Mouse (Mus musculus) heart, postnatal 0 days (tissue): Measurements from ENCODE around the gene Ppp1r13l. TPM values are rescaled to one million over a fixed set of nuclear protein-coding genes. Genes with fewer than 3 reads are reported as not detected.

Source experiments
- ATAC-seq: fragments of 200-750 bp; cut with Nextera tagmentation; 2 replicates; pipeline ENCODE4 v1.8.0; 2017; ENCODE audit warnings: low read depth, moderate number of reproducible peaks, moderate library complexity; ENCODE audit not compliant: insufficient read depth
- DNase-seq: peaks from one replicate; pipeline ENCODE4 v3.0.0-alpha.2; 2016; ENCODE audit warnings: low spot score
- H3K27ac ChIP-seq: fragments of 300-500 bp; sonication (generic); 2 replicates; pipeline ENCODE4 v1.5.1; 2014; ENCODE audit warnings: low read depth, mild to moderate bottlenecking
- H3K27me3 ChIP-seq: fragments of 300-500 bp; sonication (generic); 2 replicates; pipeline ENCODE4 v1.6.1; 2014; ENCODE audit warnings: low read length, mixed read lengths; ENCODE audit not compliant: control insufficient read depth, insufficient read depth
- H3K36me3 ChIP-seq: fragments of 300-500 bp; sonication (generic); replicated peaks from 2 replicates; pipeline ENCODE4 v1.6.1; 2014; ENCODE audit warnings: low read length, mixed read lengths; ENCODE audit not compliant: control insufficient read depth, insufficient read depth
- H3K4me1 ChIP-seq: fragments of 300-500 bp; sonication (generic); 2 replicates; pipeline ENCODE4 v1.6.1; 2014; ENCODE audit warnings: antibody characterized with exemption; ENCODE audit not compliant: control insufficient read depth, insufficient read depth
- H3K4me2 ChIP-seq: fragments of 300-500 bp; sonication (generic); 2 replicates; pipeline ENCODE4 v1.6.1; 2014; ENCODE audit warnings: low read depth, mild to moderate bottlenecking, low read length, moderate library complexity
- H3K4me3 ChIP-seq: fragments of 300-500 bp; sonication (generic); 2 replicates; pipeline ENCODE4 v1.5.1; 2014; ENCODE audit warnings: low read depth, low read length
- H3K9ac ChIP-seq: fragments of 300-500 bp; sonication (generic); replicated peaks from 2 replicates; pipeline ENCODE4 v1.6.1; 2014; ENCODE audit warnings: low read depth, low read length, mixed read lengths
- H3K9me3 ChIP-seq: fragments of 300-500 bp; sonication (generic); replicated peaks from 2 replicates; pipeline ENCODE4 v1.6.1; 2016; ENCODE audit warnings: low read length; ENCODE audit not compliant: control insufficient read depth
- CTCF ChIP-seq: IDR thresholded peaks from 2 replicates; pipeline ENCODE4 v1.5.1; 2016; ENCODE audit warnings: antibody characterized with exemption, control low read depth, low read depth
- EP300 ChIP-seq: IDR thresholded peaks from 2 replicates; pipeline ENCODE4 v1.6.1; 2016; ENCODE audit warnings: antibody characterized with exemption, low read depth
- WGBS: fragments of 180-500 bp; shearing (Covaris S2); extraction: QIAGEN DNeasy Blood & Tissue Kit; methylation state at CpG from one replicate; pipeline ENCODE4 v1.1.7; 2014; 5-methylcytosine and 5-hydroxymethylcytosine counted together
- polyA plus RNA-seq: library from polyadenylated mRNA; unstranded; fragments of >200 nt; fragmentation: Nextera tagmentation; extraction: Ambion mirVana; gene quantifications from 2 replicates; pipeline ENCODE4 v1.2.1, GENCODE M21; 2015
- total RNA-seq: library from RNA; depleted of rRNA; stranded (reverse); fragments of >200 nt; gene quantifications from 2 replicates; pipeline ENCODE4 v1.2.3, GENCODE M21; 2014; ENCODE audit warnings: low replicate concordance; rRNA removed

Ppp1r13l gene
- 11.8 and 13.5 TPM in 2 replicates for total RNA-seq
- 12.0 and 14.0 TPM in 2 replicates for polyA plus RNA-seq

- under 1% methylated on average over 31 of the region's 31 CpGs for WGBS
- peak; percentile 90 for DNase-seq
Measured at GRCm38 (mm10) chr7:19359299-19359891, at the start of gene Ppp1r13l, which contains the start of gene Cd3eap. Gene Ppp1r13l (plus strand): TSS chr7:19359749. Gene Cd3eap (minus strand): TSS chr7:19359483.

GRCm38 (mm10) chr7:19309884-19310641 is 49.5 kb upstream of the Ppp1r13l start, which contains the start of gene Fosb:
Gene Fosb (minus strand): TSS chr7:19310051.
- peak within 1 kb of the TSS; percentile 63 for H3K4me3 ChIP-seq
- H3K36me3 ChIP-seq, result no peaks in the 10 kb centered on the region
- TF ChIP-seq EP300 (peak; percentile 74; the same call in 1 of the 2 replicates), CTCF (peak; percentile 41)
- no peak within 1 kb of the TSS for H3K27ac ChIP-seq
- H3K27me3 ChIP-seq, result peaks cover 17% of the 10 kb centered on the region
- peak within 1 kb of the TSS; percentile 97 for H3K4me2 ChIP-seq
- no peaks in the 10 kb centered on the region for H3K9me3 ChIP-seq
- H3K4me1 ChIP-seq, result no peaks in the 10 kb centered on the region
- peak; percentile 98 for DNase-seq
- H3K9ac ChIP-seq, result peak within 1 kb of the TSS; percentile 45
- under 1% methylated on average over 49 of the region's 49 CpGs for WGBS
- peak; percentile 86 for ATAC-seq

More at GRCm38 (mm10) chr7:19359299-19359891, at the start of gene Ppp1r13l, which contains the start of gene Cd3eap:
- H3K36me3 ChIP-seq, result peaks cover 17% of the 10 kb centered on the region
- peak within 1 kb of the TSS; percentile 62 for H3K4me3 ChIP-seq
- no peaks in the 10 kb centered on the region for H3K9me3 ChIP-seq
- H3K27ac ChIP-seq, result peak within 1 kb of the TSS; percentile 87
- H3K4me2 ChIP-seq, result peak within 1 kb of the TSS; percentile 79
- H3K4me1 ChIP-seq, result peaks cover 18% of the 10 kb centered on the region
- TF ChIP-seq CTCF (no peak), EP300 (0 out of 2 replicates have a peak, but pooled peaks have one; percentile 70)
- H3K9ac ChIP-seq, result peak within 1 kb of the TSS; percentile 66
- no peaks in the 10 kb centered on the region for H3K27me3 ChIP-seq
- peak; percentile 40 for ATAC-seq

DNA sequence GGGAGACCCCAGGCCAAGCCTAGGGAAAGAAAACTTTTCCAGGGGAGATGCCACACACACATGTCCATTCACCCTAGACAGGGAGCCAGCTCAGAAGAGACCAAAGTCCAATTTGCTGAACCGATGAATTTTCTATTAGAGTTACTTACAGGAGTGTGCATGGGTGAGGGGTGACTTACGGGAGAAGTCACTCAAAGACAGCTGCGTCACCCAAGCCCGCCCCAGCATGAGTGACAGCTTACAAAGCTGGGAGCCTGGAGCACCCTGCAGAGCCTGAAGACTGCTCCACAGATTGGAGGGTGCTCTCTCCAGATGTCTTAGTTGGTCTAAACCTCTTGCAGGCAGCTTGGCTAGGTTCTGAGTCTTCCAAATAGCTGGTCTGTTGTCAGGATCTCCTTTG is 47.6 kb upstream of the Ppp1r13l start:
- 38% methylated on average over 4 of the region's 4 CpGs for WGBS

DNA sequence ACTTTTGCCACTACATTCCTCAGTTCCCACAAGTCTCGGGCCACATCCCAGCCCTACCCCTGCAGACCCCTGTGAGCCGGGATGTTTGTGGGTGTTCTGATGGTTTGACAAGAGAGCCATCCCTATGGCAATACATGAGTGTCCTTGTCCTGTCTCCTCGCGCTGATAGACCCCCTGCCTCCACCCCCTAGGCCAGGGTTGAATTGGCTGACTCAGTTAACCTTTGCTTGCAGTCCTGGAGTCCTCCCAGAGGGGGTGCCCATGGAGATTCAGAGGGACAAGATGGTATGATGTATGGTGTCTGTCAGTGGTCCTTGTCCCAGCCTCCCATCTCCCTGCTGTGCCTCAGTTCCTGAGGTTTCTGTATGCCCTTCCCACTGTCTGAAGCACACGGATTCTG is 45.5 kb upstream of the Ppp1r13l start:
- H3K9me3 ChIP-seq, result no peaks in the 10 kb centered on the region
- H3K4me3 ChIP-seq, result no peak overlapping the region
- no peak overlapping the region for H3K27ac ChIP-seq
- TF ChIP-seq EP300 (no peak), CTCF (no peak)
- 36% methylated on average over 5 of the region's 5 CpGs for WGBS
- no peaks in the 10 kb centered on the region for H3K27me3 ChIP-seq
- ATAC-seq (no peak), DNase-seq (no peak)
- 0 out of 2 replicates have a peak, but pooled peaks cover 6% of the 10 kb centered on the region for H3K4me1 ChIP-seq
- no peaks in the 10 kb centered on the region for H3K36me3 ChIP-seq
- H3K4me2 ChIP-seq, result no peak overlapping the region
- H3K9ac ChIP-seq, result no peak overlapping the region

More for the DNA sequence above, 47.6 kb upstream of the Ppp1r13l start:
- Histone ChIP-seq H3K36me3 (no peaks in the 10 kb centered on the region), H3K4me3 (no peak overlapping the region), H3K9me3 (no peaks in the 10 kb centered on the region), H3K4me1 (0 out of 2 replicates have a peak, but pooled peaks cover 4% of the 10 kb centered on the region), H3K9ac (no peak overlapping the region), H3K4me2 (no peak overlapping the region), H3K27me3 (no peaks in the 10 kb centered on the region), H3K27ac (no peak overlapping the region)
- no peak for DNase-seq
- TF ChIP-seq EP300 (no peak), CTCF (no peak)
- ATAC-seq, result no peak

GRCm38 (mm10) chr7:19316451-19317161 is 42.9 kb upstream of the Ppp1r13l start:
- H3K4me2 ChIP-seq, result no peak overlapping the region
- no peaks in the 10 kb centered on the region for H3K36me3 ChIP-seq
- no peaks in the 10 kb centered on the region for H3K27me3 ChIP-seq
- H3K9ac ChIP-seq, result no peak overlapping the region
- peak overlapping the region; percentile 63 for H3K27ac ChIP-seq
- WGBS, result 38% methylated on average over 14 of the region's 14 CpGs
- peaks cover 16% of the 10 kb centered on the region; the same call in 1 of the 2 replicates for H3K4me1 ChIP-seq
- ATAC-seq (no peak), DNase-seq (peak; percentile 22)
- no peak overlapping the region for H3K4me3 ChIP-seq
- H3K9me3 ChIP-seq, result no peaks in the 10 kb centered on the region
- TF ChIP-seq EP300 (no peak), CTCF (no peak)
